Mouse (Mus musculus) liver, embryonic 14.5 days (tissue): ENCODE results near the gene Cmip.

Experiments used
- CTCF ChIP-seq: IDR thresholded peaks from 2 replicates; pipeline ENCODE4 v1.5.1; 2016; ENCODE audit warnings: antibody characterized with exemption, low read depth, control low read depth
- EP300 ChIP-seq: IDR thresholded peaks from 2 replicates; pipeline ENCODE4 v1.6.1; 2016; ENCODE audit warnings: antibody characterized with exemption, low read depth

GRCm38 (mm10) chr8:117361595-117362437, 105.0 kb downstream of the Cmip start:
- TF ChIP-seq CTCF (no peak), EP300 (no peak)
